Mouse (Mus musculus): Measurements from ENCODE around the gene March10. TPM values are rescaled to one million over a fixed set of nuclear protein-coding genes. Genes with fewer than 3 reads are reported as not detected.

The March10 gene
- polyA plus RNA-seq, 3 experiments from 2014 or later = not detected

DNA sequence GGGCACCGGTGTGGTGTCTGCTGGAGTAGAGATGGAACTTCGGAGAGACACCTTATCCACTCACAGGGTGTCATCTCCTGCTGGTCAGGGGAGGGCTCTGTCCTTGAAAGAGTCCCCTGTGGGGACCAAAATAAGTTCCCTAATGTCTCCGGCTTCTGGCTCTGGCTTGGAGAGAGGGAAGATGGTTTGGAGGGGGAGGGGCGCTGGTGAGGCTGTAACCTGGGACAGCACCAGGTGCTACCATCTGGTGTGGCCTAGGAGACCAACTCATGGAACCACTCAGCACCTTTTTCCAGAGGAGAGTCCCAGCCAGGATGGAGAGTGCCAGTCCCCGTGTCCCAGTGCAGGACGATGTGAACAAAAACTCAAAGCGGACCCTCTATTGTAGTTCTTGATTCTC is 105.9 kb downstream of the March10 start:
- no peak for ATAC-seq

DNA sequence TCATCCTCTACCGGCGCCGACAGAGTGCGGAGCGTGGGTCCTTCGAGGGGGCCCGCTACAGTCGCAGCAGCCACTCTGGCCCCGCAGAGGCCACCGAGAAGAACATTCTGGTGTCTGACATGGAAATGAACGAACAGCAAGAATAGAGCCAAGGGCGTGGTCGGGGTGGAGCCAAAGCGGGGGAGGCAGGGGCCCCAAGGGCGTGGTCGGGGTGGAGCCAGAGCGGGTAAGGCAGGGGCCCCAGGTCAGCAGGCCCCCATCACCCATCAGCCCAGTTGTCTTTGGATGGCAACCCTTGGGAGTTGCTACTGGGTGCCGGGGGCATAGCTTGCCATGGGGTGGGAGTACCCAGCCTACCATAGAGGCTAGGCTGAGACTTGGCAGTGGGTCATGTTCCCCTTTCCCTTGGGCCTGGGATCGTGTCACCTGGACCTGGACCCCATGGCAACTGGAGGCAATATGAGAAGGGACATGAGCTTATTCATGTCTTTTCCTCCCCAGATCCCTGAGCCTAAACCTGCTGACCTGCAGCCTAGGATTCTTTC is 106.7 kb downstream of the March10 start:
- ATAC-seq = no peak

DNA sequence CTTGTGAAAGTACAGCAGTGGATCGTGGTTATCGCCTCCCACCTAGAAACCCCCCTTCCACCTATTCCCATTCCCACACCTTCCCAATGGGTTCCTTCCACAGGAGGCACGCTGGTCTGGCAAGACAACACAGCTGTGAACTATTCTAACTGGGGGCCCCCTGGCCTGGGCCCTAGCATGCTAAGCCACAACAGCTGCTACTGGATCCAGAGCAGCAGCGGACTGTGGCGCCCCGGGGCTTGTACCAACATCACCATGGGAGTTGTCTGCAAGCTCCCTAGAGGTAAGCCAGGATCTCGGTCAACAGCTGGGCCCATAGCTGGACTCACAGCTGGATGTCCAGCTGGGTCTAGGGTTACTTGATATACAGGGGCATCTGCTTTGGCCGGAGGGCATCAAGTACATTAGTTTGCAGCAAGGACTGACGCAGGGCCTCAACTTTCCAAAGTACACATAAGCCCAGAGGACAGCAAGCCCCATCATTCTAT is 108.0 kb downstream of the March10 start:
- ATAC-seq = no peak

DNA sequence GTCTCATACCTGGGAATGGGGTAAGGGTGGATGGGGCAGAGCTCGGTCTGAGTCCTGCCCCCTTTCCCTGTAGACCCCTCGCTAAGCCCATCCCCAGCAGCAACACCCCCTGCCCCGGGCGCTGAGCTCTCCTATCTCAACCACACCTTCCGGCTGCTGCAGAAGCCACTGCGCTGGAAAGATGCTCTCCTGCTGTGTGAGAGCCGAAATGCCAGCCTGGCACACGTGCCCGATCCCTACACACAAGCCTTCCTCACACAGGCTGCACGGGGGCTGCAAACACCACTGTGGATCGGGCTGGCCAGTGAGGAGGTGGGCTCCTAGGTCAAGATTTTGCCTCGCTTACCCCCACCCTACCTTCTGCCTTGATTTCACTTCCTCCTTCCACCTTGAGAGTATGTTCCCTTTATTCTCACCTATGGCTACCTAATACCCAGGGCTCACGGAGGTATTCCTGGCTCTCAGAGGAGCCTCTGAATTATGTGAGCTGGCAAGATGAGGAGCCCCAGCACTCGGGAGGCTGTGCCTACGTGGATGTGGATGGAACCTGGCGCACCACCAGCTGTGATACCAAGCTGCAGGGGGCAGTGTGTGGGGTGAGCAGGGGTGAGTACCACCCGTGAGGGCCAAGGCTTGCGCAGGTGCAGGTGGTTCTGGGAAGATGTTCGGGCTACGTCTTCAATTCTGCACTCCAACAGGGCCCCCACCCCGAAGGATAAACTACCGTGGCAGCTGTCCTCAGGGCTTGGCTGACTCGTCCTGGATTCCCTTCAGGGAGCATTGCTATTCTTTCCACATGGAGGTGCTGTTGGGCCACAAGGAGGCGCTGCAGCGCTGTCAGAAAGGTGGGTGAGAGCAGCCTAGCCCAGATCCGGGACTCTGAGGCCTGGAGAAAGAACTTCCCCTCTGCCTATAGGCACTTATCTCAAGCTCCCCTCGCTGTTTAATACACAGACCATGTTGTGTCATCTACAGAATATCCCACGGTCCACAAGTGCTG is 109.1 kb downstream of the March10 start:
- ATAC-seq = no peak

DNA sequence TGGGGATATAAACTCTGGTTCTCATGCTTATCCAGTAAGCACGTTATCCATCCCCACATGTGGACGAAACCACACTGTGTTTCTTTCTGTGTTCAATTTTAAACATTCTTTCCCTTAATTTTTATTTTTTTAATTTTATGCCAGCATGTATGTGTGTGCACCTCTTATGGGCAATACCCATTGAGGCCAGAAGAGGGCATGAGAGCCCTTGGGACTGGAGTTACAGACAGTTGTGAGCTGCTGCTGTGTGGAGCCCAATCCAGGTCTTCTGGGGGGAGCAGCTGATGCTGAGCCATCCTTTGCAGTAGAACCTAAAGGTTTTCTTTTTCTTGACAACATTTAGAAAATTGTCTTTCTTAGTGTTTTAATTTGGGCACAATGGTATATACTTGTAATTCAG is 111.3 kb downstream of the March10 start:
- no peak for ATAC-seq

DNA sequence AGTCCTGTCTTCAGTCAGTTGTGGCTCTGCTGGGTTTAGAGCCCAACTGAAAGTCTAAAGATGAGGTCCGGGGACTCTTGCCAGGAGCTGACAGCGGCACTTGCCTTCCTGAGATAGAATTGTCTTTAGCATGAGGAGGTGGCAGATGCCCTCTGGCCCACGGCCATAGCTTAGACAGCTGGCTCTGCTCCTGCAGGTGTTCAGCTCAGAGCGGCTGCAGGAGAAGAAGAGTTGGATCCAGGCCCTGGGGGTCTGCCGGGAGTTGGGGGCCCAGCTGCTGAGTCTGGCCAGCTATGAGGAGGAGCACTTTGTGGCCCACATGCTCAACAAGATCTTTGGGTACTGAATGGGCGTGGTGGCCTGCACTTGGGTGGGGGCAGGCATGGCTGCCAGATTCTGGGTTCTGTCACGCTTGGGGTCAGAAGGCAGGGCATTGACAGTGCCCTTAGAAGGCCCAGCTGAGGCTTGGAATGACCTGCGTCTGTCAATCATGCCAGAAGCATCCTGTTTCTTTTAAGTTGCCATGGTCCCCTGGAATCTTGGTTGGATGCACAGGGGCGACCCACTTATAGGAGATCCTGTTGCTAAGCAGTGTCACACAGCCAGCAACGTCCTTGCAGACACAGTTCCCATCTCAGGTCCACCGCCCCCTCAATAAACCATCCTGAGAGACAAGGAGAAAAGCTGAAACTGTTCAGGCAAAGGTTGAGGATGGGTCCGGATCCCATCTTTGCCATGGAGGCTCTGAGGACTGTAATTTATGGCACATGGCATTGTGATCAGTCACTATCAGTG is 117.7 kb downstream of the March10 start:
- no peak for ATAC-seq

DNA sequence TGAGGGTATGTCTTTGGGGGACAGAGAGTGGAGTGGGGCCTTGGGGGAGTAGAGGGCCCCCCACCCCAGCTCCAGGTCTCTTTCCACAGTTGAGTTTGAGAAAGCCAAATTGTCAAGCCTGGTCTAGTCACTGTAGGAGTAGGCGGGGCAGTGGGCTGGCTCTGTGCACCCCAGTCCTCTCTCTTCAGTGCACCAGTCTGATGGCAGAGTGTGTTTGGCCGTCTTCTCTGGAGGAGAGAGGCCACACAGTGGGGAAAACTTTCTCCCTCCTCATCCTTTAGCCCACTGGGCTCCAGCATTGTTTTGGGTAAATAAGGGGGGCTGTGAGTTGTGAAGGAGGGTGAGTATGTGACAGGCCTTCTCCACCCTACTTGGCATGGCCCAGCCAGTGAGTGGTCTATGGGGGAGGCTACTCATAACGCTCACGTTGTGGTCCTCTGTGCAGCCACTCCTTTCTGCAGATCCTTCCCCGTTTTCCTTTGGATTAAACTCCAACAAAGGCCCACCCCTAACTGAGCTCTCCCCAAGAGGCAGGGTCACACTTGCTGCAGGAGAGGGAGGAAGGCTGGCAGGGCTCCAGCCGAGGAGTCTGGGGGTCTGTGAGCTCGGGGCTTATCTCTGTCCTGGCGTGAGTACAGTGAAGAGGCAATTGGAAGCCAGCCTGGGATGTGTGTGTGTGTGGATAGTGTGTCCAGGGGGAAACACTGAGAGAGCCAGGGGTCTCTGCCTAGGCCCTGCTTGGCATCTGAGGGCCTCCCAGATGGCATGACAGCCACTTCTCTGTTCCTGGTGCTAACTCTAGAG is 122.5 kb downstream of the March10 start:
- no peak for ATAC-seq

DNA sequence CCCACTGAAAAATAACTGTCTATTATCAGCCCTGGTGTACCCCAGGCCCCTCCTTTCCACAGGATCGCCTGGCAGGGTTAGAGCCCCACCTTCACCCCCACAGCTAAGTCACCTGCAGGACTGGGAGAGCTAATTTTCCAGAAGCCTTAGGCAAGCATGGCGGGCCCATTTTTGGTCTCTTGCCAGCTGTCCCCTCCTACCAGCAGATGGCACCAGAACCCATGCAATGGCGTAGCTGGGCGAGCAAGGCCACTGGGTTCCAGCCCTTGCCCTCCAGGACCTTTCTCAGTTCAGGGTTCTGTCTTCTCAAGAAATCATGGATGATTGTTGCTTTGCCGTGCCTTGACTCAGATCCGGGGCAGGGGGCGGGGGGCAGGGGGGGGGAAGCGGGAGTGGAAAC is 124.1 kb downstream of the March10 start:
- ATAC-seq = no peak

DNA sequence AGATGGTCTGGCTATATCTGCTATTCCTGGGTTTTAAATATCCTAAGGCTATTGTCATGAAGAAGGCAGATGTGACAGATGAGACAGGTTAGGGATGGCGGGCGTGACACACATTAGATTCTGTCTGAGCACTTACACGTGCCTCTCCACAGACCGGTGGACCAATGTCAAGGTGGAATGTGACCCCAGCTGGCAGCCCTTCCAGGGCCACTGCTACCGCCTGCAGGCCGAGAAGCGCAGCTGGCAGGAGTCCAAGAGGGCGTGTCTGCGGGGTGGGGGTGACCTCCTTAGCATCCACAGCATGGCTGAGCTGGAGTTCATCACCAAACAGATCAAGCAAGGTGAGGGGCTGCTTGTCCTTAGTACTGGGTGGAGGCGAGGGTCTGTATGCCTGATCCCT is 124.8 kb downstream of the March10 start:
- no peak for ATAC-seq

DNA sequence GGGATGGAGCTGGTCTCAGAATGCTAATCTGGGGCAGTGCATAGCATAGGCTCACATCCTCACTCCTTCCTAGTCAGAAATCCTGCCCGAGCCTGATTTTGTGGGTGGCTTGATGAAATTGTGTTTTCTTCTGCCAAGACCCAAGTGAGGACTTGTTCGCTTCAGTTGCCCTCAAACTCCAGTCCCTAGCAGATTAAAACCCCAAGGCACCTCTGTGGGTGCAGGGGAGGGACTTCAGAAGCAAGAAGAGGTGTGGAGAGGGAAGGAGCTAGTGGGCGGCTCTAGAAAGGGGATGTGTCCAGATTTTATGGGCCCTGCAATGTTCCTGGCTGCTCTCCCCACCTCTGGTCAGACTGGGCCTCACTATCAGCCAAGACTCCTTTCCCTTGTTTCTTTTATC is 125.4 kb downstream of the March10 start:
- no peak for ATAC-seq

DNA sequence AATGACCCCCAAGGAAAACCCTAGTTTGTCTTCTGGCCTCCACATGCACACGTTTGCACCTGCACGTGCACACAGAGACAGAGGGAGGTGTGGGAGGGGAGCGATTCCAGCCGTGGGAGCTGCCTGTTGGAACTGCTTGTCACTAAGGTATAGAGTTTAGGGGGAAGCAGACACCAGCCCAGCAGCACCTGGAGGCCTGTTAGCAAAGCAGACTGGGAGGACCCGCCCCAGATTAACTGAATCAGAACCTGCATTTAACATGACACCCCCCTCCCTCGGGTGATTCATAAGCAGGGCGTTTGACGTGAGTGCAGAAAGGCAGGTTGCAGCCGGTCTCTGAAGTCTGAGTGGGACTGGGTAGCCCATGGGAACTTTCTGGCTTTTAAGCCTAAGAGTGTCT is 126.6 kb downstream of the March10 start:
- no peak for ATAC-seq

DNA sequence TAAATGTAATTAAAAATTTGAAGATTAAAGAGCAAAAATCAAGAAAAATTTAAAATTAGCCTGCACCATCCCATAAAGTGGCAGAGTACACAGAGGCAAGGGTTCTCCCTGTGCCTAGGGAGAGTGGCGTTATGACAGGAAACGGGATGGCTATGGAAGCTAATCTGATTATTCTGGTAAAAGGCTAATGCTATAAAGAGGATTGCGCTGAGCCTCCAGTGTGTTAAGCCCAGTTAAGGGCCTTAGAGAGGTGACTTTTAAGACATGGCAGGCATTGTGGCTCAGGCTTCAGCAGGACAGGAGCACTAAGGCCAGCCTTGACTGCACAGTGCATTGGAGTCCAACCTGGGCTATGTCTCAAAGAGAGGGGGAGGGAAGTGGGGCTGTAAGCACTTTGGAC is 129.4 kb downstream of the March10 start:
- ATAC-seq = no peak

DNA sequence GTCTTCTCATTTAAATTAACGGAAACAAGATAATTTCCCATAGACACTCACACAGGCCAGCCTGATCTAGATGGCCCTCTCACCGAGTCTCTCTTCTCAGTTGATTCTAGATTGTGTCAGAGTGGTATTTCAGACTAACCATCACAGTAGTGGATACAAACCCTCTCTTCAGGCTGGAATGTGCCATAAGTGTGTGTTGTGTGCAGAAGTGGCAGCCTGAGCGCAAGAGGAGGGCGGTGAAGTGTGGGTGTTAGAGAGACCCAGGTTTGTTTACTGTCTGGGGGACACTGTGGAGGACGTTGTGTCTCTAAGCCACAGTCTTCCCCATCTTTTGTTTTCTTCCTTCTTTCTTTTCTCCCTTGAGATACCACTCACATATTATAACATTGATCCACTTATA is 133.0 kb downstream of the March10 start:
- no peak for ATAC-seq

DNA sequence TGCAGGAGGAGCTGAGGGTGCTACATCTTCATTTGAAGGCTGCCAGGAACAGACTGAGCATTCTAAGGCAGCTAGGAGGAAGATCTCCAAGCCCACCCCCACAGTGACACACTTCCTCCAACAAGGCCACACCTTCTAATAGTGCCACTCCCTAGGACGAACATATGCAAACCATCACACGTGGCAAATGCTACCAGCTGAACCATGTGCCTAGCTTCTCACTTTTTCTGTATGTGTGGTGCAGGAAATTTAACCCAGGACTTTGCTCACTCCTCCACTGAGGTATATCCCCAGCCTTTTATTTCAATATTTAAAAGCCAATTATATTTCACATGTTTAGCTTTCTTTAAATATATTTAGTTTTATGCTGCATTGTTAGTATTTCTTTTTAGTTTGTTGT is 135.4 kb downstream of the March10 start:
- ATAC-seq = no peak

DNA sequence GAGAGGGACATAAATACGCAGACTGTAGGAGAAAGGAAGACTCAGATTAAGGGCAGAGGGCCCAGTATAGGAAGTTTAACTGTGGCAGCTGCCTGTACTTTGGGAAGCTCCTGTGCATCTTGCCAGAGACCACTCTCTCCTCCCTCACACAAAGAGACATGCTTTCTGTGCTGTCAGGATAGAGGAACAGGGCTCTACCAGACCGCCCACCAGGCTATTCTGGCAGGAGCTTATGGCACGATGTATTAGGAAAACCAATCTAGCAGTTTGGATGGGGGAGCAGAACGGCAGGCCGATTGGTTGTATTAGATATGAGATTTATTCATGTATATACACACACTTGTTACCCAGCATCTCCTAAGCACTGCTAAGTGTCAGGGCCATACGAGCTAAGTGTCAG is 138.8 kb downstream of the March10 start:
- no peak for ATAC-seq

DNA sequence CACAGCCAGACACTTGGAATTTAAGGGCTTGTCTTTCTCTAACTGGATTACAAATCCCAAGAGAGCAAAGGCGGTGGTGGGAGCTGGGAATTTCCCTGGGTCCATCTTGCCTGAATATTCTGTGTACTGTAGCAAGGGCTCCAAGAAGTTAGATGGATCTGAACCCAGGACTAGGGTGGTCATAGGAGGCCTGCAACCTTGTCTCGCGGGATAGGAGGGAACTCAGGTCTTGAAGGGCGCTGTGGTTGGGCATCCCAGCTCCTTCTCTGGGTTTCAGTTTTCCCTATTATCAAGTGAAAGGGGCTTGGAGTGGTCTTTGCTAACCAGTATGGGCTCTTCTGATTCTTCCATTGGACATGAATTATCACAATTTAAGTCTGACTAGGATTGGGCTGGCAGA is 140.4 kb downstream of the March10 start:
- ATAC-seq = no peak

DNA sequence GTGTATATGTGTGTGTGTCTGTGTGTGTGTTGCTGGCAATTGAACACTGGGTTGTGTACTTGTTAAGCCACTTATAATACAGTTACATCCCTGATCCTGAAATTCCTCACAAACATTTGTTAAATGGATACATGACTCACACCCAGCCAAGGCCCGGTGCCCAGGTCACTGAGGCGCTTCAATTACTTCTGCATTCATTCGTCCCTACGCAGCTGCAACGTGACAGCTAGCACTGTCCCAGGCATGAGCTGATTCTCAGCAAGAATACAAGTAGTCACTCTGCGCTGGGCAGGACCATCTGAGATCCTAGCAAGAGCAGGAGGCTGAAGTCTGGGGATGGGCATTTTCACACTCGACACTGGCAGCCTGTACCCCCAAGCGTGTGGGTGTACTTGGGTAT is 141.2 kb downstream of the March10 start:
- ATAC-seq = no peak

DNA sequence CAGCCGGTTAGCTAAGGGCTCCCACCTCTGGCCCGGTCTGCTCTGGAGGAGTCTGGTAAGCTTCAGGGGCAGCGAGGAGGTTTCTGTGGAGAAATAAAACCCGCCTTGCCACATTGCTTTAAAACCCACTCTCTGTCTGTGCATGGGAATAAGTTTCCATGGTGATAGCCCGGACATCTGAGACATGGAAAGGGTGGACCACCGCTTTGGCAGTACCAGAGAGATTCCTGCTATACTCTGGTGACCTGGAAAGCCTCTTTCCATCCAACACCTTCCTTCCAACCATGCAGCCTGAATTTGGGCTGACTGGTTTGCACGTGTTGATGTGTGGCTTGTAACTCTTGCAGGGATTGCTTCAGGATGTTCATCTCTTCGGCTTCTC is 142.9 kb downstream of the March10 start:
- no peak for ATAC-seq

DNA sequence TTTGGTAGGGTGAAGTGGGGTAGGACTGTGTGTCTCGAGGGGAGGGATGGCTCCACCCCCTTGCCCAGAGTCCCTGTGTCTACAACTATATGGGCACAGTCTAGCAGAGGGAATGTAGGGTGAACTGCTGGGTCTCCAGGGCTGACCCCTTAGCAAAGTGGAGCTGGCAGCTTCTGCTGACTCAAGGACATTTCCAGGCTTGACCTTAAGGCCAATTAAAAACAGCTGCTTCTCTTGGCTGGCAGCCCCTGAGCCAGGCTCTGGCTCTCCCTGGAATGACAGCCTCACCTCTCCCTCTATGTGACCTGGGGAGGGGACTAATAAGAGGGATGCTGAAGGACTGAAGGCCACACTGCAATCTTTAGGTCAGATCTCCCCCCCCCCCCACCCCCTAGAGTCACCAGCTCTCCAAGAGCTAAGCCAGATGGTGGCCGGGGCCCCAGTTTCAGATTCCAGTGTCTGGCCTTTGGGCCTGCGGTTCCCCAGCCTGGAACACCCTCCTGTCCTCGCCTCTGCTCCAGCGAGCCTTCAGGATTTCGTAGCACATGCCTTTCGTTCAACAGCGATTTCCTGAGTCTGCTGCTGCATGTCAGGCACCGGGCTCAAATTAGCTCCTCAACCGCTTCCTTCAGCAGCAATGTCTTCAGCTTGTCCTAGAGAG is 143.4 kb downstream of the March10 start:
- ATAC-seq = no peak

DNA sequence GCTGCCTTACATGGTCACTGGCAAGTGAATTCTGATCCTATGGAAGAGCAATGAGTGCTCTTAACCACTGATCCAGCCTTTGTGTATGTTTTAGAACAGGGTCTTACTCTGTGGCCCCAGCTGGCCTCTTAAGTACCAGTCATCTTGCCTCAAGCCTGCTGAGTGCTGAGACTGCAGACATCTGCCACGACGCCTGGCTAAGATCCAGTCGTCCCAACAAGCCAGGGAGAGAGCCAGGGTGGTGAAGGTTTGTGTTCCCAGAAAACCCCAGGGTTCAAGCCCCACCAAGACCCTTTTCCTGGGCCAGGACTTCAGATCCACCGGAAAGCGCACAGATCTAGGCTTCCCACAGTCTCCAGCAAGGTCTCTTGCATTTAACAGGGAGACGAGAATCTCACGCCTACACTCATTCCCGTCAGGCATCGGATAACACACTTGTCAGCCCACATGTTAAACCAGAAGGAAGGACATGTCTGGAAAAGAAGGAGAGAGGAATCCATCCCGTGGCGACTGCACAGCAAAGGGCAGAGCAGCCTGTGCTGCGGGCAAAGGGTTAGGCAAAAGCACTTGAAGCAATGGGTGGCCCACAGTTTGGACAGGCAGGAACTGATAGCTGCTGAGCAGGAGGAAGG is 144.1 kb downstream of the March10 start:
- ATAC-seq = no peak

DNA sequence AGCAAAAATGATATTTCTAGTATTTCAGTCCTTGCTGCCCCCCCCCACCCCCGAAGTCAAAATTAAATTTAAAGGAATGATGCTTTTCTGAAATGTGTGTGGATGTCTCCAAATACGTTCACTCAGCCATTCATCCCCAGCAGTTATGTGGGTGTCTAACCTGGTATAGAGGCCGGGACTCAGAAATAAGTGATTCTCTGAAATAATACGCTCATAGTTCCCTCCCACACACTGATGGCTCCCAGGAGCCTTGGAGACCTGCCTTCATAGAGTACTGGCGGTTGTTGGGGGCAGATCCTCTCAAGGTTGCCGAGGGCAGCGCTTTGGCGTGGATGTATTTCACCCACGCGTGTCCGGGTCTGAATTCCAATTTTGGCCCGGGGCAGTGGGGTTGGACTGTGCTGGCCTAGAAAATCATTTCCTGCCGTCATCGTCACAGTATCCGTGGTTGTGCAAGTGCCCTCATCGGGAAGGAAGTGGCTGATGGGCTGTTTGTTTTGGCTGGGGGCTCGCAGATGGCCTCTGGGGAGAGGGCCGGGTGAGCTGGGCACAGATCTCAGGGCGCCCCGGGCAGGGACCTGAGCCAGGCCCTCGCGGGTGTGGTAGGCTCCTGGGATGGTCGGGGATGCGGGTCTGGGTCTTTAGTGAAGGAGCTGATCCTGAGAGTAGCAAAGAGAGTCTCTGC is 145.1 kb downstream of the March10 start:
- ATAC-seq = no peak

Data from inflammation-experienced regulatory T-cells, adult 6 months (primary cell).